Mouse (Mus musculus) ES-E14 (cell line): ENCODE measurements at regions not wholly inside any gene's neighbourhood (a gene's known extent, or its start where the extent isn't known, plus 50 kb on each side); places are given as distances from the start of the nearest gene placed in this dataset.

Experiments used
- CHD2 ChIP-seq: IDR thresholded peaks from 2 replicates; pipeline ENCODE4 v1.6.1; 2014; ENCODE audit warnings: mild to moderate bottlenecking, low read depth, low read length, inconsistent platforms
- HCFC1 ChIP-seq: IDR thresholded peaks from 2 replicates; pipeline ENCODE4 v1.6.1; 2012; ENCODE audit warnings: low read length, inconsistent platforms, borderline replicate concordance; ENCODE audit not compliant: insufficient read depth
- MAFK ChIP-seq: IDR thresholded peaks from 2 replicates; pipeline ENCODE4 v1.6.1; 2014; ENCODE audit warnings: mild to moderate bottlenecking, low read depth, low read length, inconsistent platforms; ENCODE audit not compliant: insufficient read depth
- ZC3H11A ChIP-seq: IDR thresholded peaks from 2 replicates; pipeline ENCODE4 v1.6.1; 2012; ENCODE audit warnings: low read depth, mild to moderate bottlenecking, inconsistent platforms, low read length, borderline replicate concordance
- ZNF384 ChIP-seq: IDR thresholded peaks from 2 replicates; pipeline ENCODE4 v1.6.1; 2012; ENCODE audit warnings: low read depth, low read length, inconsistent platforms

- TF ChIP-seq ZNF384 (no peak), ZC3H11A (no peak), MAFK (no peak), HCFC1 (no peak), CHD2 (no peak)
Measured at GRCm38 (mm10) chr5:97184512-97184911, 73.1 kb upstream of the Paqr3 start.
